Mouse (Mus musculus) frontal cortex, postnatal 25 days (tissue): Measurements from ENCODE around the gene Atp6v1e1.

ENCODE experiments used
- DNase-seq, 2 experiments: peaks; one replicate each; pipeline ENCODE4 v3.0.0; 2022; ENCODE audit warnings: low spot score in 2 of 2

Gene Atp6v1e1

GRCm38 (mm10) chr6:120771366-120771765, 51.2 kb downstream of the Atp6v1e1 start:
- DNase-seq = no peak

- no peak for DNase-seq
Measured at GRCm38 (mm10) chr6:120769972-120770371, 52.6 kb downstream of the Atp6v1e1 start.

GRCm38 (mm10) chr6:120761151-120761550, 61.4 kb downstream of the Atp6v1e1 start:
- DNase-seq = no peak

GRCm38 (mm10) chr6:120746416-120746815, 76.2 kb downstream of the Atp6v1e1 start:
- DNase-seq = no peak
